Mouse (Mus musculus) brain, embryonic 14.5 days (tissue): ENCODE data around the gene Pld4.

Source experiments
- CTCF ChIP-seq: fragments of 200-500 bp; IDR thresholded peaks from 2 replicates; pipeline ENCODE4 v1.5.1; 2012; ENCODE audit warnings: inconsistent platforms, mild to moderate bottlenecking, moderate library complexity, borderline replicate concordance; ENCODE audit not compliant: insufficient read depth, insufficient read length; ENCODE audit errors: extremely low read depth
- POLR2A ChIP-seq: fragments of 200-500 bp; IDR thresholded peaks from 2 replicates; pipeline ENCODE4 v1.6.1; 2012; ENCODE audit warnings: mild to moderate bottlenecking, inconsistent platforms, borderline replicate concordance; ENCODE audit not compliant: poor library complexity, insufficient read depth, insufficient read length, severe bottlenecking; ENCODE audit errors: extremely low read depth

GRCm38 (mm10) chr12:112737081-112737480 is 23.4 kb upstream of the Pld4 start:
- TF ChIP-seq POLR2A, result no peak
- TF ChIP-seq CTCF, result no peak
